Mouse (Mus musculus): ENCODE data around the gene Jarid2. TPM values are rescaled to one million over a fixed set of nuclear protein-coding genes. Genes with fewer than 3 reads are reported as not detected.

The Jarid2 gene
- polyA plus RNA-seq, 1 experiment from 2014 or later = 54.5 TPM

GRCm38 (mm10) chr13:44960542-44961291 is 231.4 kb downstream of the Jarid2 start:
- Histone ChIP-seq H3K4me3 (replicated peaks) (no peak overlapping the region), H3K27ac (no peak overlapping the region), H3K27me3 (no peaks in the 10 kb centered on the region), H3K36me3 (peaks cover 5% of the 10 kb centered on the region; the same call in 1 of the 2 replicates), H3K4me1 (replicated peaks) (peaks cover 6% of the 10 kb centered on the region; the same call in 1 of the 2 replicates), H3K9me3 (no peaks in the 10 kb centered on the region), H3K4me2 (replicated peaks) (no peak overlapping the region), H3K9ac (replicated peaks) (no peak overlapping the region)
- peak; percentile 58; the same call in 1 of the 2 replicates for ATAC-seq
- WGBS = 86% methylated on average over 5 of the region's 5 CpGs
